Mouse (Mus musculus) kidney, postnatal 4 days (tissue): ENCODE measurements around the gene Pde4d.

Source experiments
- DNase-seq, 2 experiments: peaks; one replicate each; pipeline ENCODE4 v3.0.0; 2021; ENCODE audit warnings: mixed read lengths in 2 of 2

The Pde4d gene

GRCm38 (mm10) chr13:108599186-108599900 is 149.6 kb downstream of the Pde4d start:
- peak; percentile 68 to 76 for DNase-seq

GRCm38 (mm10) chr13:108601021-108601420 is 151.3 kb downstream of the Pde4d start:
- peak in 1 of 2 experiments; percentile 6 for DNase-seq

GRCm38 (mm10) chr13:108603502-108603901 is 153.8 kb downstream of the Pde4d start:
- DNase-seq, result no peak

GRCm38 (mm10) chr13:108604213-108604612 is 154.5 kb downstream of the Pde4d start:
- no peak for DNase-seq

DNA sequence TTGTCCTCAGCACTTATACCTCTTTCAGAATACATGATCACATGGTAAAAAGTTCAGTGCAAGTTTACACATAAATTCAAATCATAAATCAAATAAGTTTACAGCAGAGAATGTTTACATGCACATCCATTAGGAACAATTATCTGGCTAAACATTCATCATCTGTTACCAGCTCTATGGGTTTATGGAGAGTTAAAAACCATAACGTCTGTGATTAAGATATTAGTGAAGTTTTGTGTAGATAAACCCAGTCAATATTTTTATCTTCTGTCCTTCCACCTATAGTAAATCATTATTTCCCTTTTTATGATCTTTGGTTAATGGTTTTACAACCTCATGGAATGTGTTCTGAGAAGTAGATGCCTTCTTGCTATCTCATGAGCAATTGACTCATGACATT is 168.5 kb downstream of the Pde4d start:
- DNase-seq, result no peak

GRCm38 (mm10) chr13:108622681-108623080 is 172.9 kb downstream of the Pde4d start:
- no peak for DNase-seq

DNA sequence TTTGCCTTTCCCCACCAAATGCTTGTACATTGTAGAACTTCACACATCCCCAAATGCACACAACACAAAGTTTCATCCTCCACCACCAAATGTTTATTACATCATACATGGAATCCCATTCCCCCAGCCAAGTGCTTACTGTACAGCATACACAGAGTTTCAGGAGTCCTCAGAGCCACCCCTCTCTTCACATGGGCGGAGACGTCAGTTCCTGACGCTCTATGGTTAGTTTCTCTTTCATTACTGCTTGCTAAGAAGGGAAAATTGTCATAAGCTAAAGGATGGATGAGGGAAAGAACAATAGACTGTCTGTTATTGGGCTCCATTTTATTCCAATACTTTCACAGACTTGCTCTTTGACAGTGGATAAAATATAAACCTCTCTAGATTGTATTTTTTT is 174.2 kb downstream of the Pde4d start:
- DNase-seq, result no peak

- no peak for DNase-seq
Measured at GRCm38 (mm10) chr13:108626166-108626565, 176.4 kb downstream of the Pde4d start.

DNA sequence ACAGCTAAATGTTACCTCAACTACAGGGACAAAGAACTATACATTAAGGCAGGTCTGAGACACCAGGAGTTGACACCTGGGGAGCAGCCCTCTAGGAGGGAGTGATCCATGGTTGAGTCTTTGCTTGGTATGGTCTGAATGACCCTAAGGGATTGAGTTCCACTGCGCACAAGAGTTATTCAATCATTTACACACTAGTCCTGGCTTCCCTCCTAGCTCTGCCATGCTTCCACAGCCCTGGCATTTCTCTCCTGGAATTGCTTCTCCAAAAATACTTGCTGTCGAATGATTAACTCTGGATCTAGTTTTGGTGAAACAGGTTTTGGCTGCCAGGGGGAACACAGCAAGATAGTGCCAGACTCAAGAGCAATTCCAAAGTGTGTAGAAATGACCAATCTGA is 178.8 kb downstream of the Pde4d start:
- DNase-seq, result peak in 1 of 2 experiments; percentile 12

DNA sequence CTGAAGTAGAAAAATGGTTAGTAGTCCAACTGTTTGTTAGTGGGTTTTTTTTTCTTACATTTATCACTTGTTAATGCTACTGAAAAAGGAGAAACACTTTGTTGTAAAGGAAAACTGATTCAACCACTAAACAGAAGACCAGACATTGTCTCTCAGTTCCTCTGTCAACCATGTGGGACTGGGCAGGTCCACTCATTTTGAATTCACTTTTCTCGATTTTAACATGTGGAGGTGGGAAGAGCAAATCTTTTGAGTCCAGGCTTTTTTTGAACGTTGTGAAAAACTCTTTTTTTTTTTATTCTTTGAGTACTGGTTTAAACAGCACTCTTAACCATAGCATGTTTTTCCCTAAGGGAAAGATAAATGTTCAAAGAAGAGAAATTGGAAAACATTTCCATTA is 180.8 kb downstream of the Pde4d start:
- DNase-seq, result no peak

GRCm38 (mm10) chr13:108631222-108631621 is 181.5 kb downstream of the Pde4d start:
- no peak for DNase-seq

DNA sequence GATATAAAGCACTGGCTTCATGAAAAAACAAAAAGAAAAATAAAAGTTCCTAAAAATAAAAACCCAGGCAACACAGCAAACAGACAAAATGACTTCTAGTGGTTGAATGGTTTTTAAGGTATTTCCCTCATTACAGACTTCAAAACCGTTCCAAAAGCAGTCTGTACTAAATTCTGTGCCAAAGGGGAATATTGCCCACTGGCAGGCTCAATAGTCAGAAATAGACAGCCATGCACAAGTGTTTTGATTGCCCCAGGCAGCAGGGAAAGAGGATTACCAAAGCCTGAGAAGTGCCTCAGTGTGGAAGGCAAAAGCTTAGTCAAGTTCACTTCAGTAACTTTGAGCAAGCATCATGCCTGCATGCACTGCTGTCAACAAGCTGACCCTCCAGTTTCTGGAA is 186.8 kb downstream of the Pde4d start:
- no peak for DNase-seq

DNA sequence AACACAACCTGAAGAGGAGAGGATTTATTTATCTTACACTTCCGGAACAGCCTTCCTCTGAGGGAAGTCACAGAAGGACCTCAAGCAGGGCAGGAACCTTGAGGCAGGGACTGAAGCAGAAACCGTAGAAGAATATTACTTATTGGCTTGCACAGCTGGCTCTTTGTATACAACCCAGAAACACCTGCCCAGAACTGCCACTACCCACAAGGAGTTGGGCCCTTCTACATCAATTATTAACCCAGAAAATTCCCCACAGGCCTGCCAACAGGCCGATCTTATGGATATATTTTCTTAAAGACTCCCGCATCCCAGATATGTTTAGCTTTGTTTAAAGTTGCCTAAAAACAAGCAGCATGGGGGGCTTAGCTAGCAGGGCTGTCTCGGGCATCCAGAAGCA is 192.5 kb downstream of the Pde4d start:
- no peak for DNase-seq

GRCm38 (mm10) chr13:108646801-108647200 is 197.1 kb downstream of the Pde4d start:
- no peak for DNase-seq

DNA sequence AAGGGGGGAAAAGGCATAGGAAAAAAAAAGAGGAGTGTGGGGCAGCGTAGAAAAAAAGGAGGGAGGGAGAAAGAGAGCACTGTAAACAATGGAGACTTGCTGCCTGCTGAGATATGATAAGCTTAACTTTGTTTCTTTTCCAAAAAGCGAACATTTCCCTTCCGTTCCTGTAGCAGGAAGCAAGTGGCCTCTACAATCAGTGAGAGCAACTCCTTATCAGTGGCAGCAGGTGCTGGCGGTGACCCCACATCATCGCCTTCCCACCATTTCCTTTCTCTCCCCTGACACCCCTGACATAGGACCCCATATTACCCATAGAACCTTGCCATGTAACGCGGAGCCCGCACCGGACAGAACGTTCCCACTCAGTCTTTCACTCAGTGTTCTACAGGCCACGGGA is 197.5 kb downstream of the Pde4d start:
- no peak for DNase-seq

- no peak for DNase-seq
Measured at GRCm38 (mm10) chr13:108654026-108654723, 204.4 kb downstream of the Pde4d start.

GRCm38 (mm10) chr13:108666579-108666978 is 216.8 kb downstream of the Pde4d start:
- no peak for DNase-seq

- DNase-seq, result no peak
Measured at GRCm38 (mm10) chr13:108667077-108667476, 217.3 kb downstream of the Pde4d start.

GRCm38 (mm10) chr13:108677056-108677455 is 227.3 kb downstream of the Pde4d start:
- DNase-seq, result no peak

- DNase-seq, result no peak
Measured at GRCm38 (mm10) chr13:108683018-108683417, 233.3 kb downstream of the Pde4d start.

DNA sequence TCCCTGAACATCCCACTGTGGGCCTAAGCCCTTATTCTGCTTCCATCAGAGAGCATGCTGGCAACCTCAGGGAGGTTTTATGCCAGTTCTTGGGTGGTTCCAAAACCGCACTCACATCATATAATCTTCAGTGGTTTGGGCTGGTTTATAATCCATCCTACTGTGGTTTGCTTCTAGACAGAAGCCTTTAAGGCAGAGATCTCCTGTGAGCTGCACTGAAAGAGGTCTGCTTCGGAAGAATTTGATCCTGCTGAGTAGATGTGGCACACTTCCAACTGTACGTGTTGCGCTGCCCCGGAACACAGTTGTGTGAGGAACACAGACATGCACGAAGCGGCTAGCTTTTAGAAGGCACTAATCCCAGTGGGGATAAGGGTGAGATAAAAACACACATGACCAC is 236.1 kb downstream of the Pde4d start:
- DNase-seq, result no peak

DNA sequence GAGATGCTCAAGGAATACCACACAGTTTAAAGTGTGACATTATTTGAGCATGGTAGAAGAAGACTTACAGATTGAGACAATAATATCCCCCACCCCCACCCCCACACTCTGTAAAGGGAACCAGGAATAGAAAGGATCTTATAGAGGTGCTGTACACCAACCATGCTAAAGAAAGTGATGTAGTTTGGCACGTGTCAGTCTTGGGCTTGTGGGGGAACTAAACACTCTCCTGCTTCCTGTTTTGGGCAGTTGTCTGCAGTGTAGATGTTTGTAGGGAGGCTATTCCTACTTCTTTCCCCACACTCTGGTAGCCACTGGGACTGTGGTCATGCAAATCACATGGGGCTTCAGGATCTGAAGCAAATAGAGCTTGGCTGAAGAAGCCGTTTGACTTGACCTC is 236.5 kb downstream of the Pde4d start:
- no peak for DNase-seq

DNA sequence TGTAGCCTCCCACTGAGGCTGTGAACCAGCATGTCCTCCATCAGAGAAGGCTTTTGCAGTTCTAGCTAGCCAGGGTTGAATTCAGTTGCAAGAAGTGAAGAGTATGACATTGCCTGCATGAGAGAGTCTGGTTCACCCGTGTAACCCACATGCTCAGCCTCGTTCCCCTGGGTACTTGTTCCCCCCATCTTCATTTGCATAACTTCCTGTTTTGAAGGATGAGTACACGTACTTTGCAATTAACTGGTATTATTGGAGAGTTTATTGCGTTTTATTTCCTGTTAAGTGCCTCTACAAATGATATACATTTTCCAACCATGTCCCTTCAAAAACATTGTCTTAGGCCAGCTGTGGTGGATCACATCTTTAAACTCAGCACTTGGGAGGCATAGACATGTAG is 237.1 kb downstream of the Pde4d start:
- no peak for DNase-seq

DNA sequence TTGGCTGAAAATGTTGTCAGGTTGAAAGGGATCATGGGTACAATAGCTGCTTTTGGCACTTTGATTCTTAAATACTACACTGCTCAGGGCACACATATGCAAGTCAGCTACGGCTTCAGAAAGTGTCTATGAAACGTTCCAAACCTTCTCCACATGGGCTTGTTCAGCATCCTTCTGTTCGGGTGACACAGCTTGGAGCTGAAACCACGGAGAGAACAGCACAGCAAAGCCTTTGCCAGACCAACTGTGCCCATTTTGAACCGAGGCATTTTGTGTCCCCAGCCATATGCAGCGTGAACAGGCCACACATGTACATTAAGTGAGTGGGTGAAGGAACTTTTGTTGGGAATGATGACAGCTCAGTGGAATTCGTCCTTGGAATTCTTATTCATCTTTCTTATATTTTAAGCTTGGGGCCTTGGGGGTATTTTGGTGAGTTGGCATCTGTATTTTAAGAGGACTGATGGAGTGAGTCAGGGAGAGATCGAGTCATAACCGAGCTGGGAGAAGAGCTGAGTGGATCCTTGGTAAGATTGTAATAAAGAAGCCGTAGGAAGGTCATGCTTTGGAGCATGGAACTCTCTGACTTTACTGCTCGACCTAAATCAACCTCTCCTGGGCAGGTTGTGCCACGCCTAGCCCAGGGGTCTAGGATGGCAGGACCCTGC is 243.3 kb downstream of the Pde4d start:
- no peak for DNase-seq
